Mouse (Mus musculus) gastrocnemius, postnatal 25 days (tissue): ENCODE data around the gene Rps15a. TPM values are rescaled to one million over a fixed set of nuclear protein-coding genes. Genes with fewer than 3 reads are reported as not detected.

Source experiments
- DNase-seq: peaks from one replicate; pipeline ENCODE4 v3.0.0; 2022
- long read RNA-seq, 2 experiments: library from polyadenylated mRNA; stranded (forward); transcript quantifications; one replicate each; pipeline ENCODE4 v2.0.0; 2021
- total RNA-seq, 2 experiments: library from RNA; stranded (reverse); gene quantifications; 1 replicate in 1 of 2; 2 replicates in 1 of 2; pipeline ENCODE4 v1.2.3; 2021

Rps15a gene
- 100 to 1,000 TPM; 401 to 432 TPM for total RNA-seq
- long read RNA-seq, experiment 1, full-length matches to known transcripts: 531 of 545 reads
- long read RNA-seq, experiment 1, partial matches to known transcripts: 5 of 545 reads
- long read RNA-seq, experiment 1, other reads (novel, unspliced or antisense): 9 of 545 reads
- long read RNA-seq, experiment 2, full-length matches to known transcripts: 316 of 323 reads
- long read RNA-seq, experiment 2, partial matches to known transcripts: 6 of 323 reads
- long read RNA-seq, experiment 2, other reads (novel, unspliced or antisense): 1 of 323 reads

- DNase-seq: peak; percentile 91
These were observed at the start of gene Rps15a for GRCm38 (mm10) chr7:118115877-118116568. TSS of gene Rps15a (minus strand) at chr7:118116188.

DNA sequence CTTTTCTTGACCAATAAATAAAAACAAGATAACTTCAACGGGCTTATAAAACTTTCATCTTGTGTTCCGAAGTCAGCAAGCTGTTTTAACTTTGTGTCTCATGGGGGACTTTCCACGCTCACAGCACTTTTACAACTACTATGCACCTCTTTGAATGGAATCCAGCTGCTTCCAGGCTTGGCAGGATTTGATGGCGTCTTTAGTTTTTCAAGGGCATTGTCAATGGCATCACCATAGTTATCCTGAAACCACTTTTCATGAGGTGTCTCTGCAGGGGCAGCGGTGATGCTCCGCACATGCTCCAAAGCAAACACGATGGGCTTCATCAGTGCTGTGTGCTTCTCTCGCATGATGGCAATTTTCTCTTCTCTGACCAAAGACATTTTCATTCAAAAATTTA lies 47.0 kb upstream of the Rps15a start:
- DNase-seq: no peak

DNA sequence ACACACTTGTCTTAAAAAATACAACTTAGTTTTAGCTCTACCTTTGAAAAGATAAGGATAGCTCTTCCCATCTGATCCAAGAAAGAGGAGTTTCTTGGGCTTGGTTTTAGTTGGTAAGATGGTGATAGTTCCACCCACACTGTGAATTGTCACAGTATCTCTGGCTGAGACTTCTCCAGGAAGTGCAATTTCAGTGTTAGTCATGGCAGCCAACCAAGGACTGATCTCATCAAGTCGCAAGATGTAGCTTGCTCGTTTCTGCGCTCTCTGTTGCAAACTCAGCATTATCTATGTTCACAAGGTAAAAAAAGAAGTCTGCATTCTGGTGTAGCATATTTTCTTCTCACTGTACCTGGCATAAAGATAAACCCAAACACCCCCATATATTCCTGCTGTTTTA lies 44.1 kb upstream of the Rps15a start:
- no peak for DNase-seq

GRCm38 (mm10) chr7:118156461-118156860 lies 40.5 kb upstream of the Rps15a start:
- no peak for DNase-seq

DNA sequence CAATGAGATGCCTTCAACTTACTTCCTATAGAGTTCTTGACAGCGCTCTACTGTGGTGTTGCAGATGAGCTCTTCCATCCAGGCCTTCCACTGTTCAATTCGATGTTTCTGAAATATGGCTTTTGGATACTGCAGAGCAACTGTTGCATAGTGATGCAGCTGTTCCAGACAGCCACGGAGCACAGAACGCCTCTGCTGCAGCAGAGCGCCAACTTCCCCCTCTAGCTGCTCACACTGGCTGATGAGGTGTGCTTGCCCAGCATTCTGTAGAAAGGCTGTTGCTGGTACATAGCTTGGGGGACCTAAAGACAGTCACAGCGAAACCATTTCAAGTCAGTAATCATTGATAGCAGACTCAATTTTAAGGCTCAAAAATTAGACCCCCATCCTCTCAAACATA lies 38.2 kb upstream of the Rps15a start:
- no peak for DNase-seq

- no peak for DNase-seq
These were observed 27.6 kb upstream of the Rps15a start for GRCm38 (mm10) chr7:118143602-118144001.

GRCm38 (mm10) chr7:118143123-118143522 lies 27.1 kb upstream of the Rps15a start:
- DNase-seq: no peak

DNA sequence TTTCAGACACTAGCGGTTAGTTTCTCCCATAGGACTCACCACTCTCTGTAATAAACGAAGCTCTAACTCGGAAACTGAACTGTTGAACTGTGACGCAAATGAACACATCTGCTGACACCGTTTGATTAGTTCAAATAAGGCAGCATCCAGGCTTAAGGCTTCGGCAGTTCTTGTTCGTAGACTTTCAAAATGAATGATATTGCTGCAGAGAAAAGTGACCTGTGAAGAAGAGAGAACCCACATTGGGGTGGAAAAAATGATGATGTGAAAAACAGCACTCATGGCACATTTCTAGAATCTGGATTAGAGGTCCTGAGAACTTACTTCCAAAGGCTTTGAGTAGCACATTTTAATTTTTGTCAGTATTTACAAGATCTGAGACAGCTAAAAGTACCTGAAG lies 25.3 kb upstream of the Rps15a start:
- no peak for DNase-seq

DNA sequence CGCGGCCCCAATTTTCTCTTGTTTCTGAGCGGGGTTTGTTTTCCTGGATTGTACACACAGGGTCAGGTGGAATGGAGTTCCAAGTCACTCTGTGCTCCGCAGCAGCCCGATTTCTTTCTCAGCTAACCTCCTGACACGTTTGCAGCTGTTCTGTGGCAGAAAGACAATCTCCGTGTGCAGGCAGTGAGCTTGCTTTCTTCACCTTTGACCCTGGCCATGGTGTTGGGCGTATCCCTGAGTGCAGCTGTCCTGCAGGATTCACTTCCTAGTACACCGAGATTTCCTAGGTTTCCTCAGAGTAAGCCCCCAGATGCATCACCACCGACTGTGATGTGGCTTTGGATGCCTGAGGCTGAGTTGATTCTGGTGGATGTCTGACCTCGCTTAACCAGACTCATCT lies 19.1 kb upstream of the Rps15a start:
- no peak for DNase-seq

- DNase-seq: peak; percentile 97
These were observed 13.5 kb upstream of the Rps15a start, which contains the start of gene Arl6ip1 for GRCm38 (mm10) chr7:118129430-118130041. TSS of gene Arl6ip1 (minus strand) at chr7:118129662.

DNA sequence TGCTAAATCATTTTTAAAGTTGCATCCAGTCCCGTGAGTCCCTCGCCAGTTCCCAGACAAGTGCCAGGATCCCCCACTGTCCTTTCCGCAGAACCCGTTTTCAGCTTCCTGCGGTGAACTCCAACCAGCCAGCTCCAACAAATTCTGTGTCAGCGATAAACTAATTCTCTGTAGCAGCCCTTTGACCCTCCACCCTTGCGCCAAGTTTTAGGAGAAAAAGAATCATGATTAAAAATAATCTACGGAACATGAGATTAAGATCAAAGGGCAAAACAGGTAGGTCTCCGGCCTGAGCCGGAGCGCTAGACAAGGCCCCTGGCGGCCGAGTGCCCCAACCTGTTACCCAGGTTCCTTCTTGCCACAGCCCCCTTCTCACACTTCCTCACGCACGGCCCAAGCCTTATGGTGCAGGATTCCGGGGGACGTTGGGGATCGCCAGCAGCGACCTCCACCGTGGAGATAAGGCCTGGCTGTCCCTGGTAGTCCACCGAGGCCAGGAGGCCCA lies 13.0 kb upstream of the Rps15a start:
- DNase-seq: no peak

- no peak for DNase-seq
These were observed 10.4 kb upstream of the Rps15a start for GRCm38 (mm10) chr7:118126219-118126875.

- no peak for DNase-seq
These were observed 9.7 kb upstream of the Rps15a start for GRCm38 (mm10) chr7:118125736-118126135.

DNA sequence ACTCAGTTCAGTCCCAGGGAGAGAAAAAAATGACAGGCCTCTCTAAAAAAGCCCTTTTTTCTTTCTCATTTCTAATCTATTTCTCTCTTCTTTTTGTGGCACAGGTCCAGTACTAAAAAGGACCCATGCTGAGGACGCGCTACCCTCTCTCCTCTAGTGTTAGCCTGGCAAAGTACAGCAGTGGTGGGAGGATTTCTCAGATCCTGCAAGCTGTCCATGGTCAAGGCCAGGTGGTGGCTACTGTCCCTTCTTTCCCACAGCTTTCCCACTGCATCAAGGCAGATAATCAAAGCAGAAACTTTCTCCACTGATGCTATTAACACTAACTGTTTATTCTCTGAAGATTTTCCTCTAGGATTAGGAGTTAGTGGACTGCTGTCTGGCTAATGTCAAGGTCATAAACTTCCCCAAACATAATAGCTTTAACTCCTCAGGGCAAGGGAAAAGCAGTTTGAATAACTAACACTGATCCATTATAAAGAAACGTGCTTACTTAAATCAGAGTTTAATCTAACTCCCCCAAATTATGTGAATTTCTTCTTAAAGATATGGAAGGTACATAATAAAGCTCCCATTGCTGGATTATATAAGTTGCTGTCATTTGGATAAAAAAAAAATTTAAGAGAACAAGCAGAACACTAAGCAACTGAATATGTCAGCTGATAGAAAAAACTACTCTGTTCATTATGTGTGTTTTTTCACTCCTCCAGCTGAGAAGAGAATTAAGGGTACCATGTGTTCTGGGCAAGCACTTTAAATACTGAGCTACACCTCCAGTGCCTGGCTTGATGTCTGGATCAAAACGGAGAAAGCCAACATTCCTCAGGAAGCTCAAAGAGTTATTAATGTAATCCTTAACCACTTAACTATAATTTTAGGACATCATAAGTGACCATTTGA lies 7.8 kb upstream of the Rps15a start:
- no peak for DNase-seq

GRCm38 (mm10) chr7:118122235-118122634 lies 6.2 kb upstream of the Rps15a start:
- no peak for DNase-seq

GRCm38 (mm10) chr7:118120654-118121053 lies 4.7 kb upstream of the Rps15a start:
- no peak for DNase-seq

DNA sequence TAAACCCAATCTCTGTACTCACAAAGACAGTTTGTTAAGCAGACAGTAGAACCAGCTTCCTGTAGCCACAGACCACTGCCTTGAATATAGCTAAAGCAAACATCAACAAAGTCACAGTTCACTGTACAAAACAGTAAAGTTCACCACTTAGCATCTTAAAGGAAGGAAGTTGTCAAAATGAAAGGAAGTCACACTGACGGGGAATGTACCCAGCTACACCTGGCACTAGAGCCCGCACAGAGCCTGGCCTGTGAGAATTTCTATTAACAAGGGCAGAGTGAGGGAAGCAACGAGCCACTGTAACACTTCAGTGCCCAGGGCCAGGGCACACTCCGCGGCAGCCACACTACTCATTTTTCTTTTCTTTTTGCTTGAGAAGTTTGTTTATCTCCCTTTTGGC lies 4.0 kb upstream of the Rps15a start:
- no peak for DNase-seq

- no peak for DNase-seq
These were observed 3.2 kb upstream of the Rps15a start for GRCm38 (mm10) chr7:118119142-118119541.

GRCm38 (mm10) chr7:118118426-118118825 lies 2.4 kb upstream of the Rps15a start:
- no peak for DNase-seq

DNA sequence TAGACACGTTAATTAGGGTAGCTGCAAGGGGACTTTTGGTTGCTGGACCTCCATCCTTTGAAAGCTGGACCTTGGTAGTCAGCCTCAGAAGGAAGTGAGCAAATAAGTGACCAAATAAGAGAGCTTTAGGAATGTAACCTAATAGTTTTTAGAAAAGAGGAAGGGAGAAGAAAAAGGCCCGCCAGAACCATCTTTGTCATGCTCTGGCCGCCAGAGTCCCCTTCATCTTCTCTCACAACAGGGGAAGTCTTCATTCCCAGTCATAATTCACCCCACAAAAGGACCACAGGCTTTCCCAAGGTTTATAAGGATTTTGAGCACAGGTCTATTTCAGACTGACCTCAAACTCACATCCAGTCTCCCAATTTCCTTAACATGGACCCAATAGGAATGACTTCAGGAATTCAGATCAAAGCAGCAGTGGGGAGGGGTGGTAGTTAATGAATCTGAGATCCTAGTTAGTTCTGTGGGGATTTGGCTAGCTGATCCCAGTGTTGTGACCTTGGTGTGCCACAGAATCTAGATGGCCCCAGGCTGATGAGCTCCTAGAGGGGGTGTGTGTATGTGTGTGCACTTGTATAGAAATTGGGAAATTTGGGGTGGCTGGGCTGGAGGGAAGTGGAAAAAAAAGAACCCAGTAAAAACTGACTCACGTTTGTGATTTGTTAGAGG lies 1.7 kb upstream of the Rps15a start:
- no peak for DNase-seq
